Mouse (Mus musculus) ZHBTc4 (cell line): Measurements from ENCODE around the gene Zfp764.
"Not testable (repeated sequence)": the region's sequence is repeated elsewhere in the genome, so short reads cannot be mapped to it uniquely, and the experiment has no call there.

Source experiments
- DNase-seq: peaks from one replicate; pipeline ENCODE4 v3.0.0-alpha.2; 2011; ENCODE audit warnings: low read depth, low spot score

The Zfp764 gene

GRCm38 (mm10) chr7:127391538-127391937, 15.1 kb downstream of the Zfp764 start:
- no peak for DNase-seq

- no peak for DNase-seq
These were observed 16.3 kb downstream of the Zfp764 start for GRCm38 (mm10) chr7:127390306-127390705.

GRCm38 (mm10) chr7:127388201-127388600, 18.4 kb downstream of the Zfp764 start:
- not testable (repeated sequence) for DNase-seq

GRCm38 (mm10) chr7:127386641-127387392, 19.8 kb downstream of the Zfp764 start, which contains the start of gene 9130019O22Rik:
TSS of gene 9130019O22Rik (minus strand) at chr7:127387166.
- peak; percentile 94 for DNase-seq

- not testable (repeated sequence) for DNase-seq
These were observed 21.1 kb downstream of the Zfp764 start for GRCm38 (mm10) chr7:127385560-127385959.

GRCm38 (mm10) chr7:127378310-127378921, 28.2 kb downstream of the Zfp764 start:
- DNase-seq = no peak

- peak; percentile 98 for DNase-seq
These were observed 31.1 kb downstream of the Zfp764 start, which contains the start of gene Zfp747 for GRCm38 (mm10) chr7:127375271-127376245. TSS of gene Zfp747 (minus strand) at chr7:127376050.

- peak; percentile 59 for DNase-seq
These were observed 34.8 kb downstream of the Zfp764 start for GRCm38 (mm10) chr7:127371870-127372269.

GRCm38 (mm10) chr7:127371213-127371612, 35.4 kb downstream of the Zfp764 start:
- no peak for DNase-seq

GRCm38 (mm10) chr7:127366249-127366648, 40.4 kb downstream of the Zfp764 start:
- no peak for DNase-seq

GRCm38 (mm10) chr7:127364166-127364565, 42.5 kb downstream of the Zfp764 start:
- DNase-seq = no peak

GRCm38 (mm10) chr7:127363475-127363921, 43.1 kb downstream of the Zfp764 start:
- peak; percentile 32 for DNase-seq

GRCm38 (mm10) chr7:127362418-127362817, 44.2 kb downstream of the Zfp764 start:
- peak; percentile 70 for DNase-seq

GRCm38 (mm10) chr7:127361449-127361848, 45.2 kb downstream of the Zfp764 start:
- no peak for DNase-seq

- DNase-seq = no peak
These were observed 46.4 kb downstream of the Zfp764 start for GRCm38 (mm10) chr7:127360265-127360664.

- no peak for DNase-seq
These were observed 48.1 kb downstream of the Zfp764 start for GRCm38 (mm10) chr7:127358472-127358871.

- DNase-seq = no peak
These were observed 48.8 kb downstream of the Zfp764 start for GRCm38 (mm10) chr7:127357871-127358270.

- no peak for DNase-seq
These were observed 50.8 kb downstream of the Zfp764 start for GRCm38 (mm10) chr7:127355796-127356195.
